Mouse (Mus musculus) gastrocnemius, adult 2 months (tissue): Measurements from ENCODE around the gene Pde4d. TPM values are rescaled to one million over a fixed set of nuclear protein-coding genes. Genes with fewer than 3 reads are reported as not detected.
A peak's percentile ranks its signal among the peaks of the same experiment; 100 is the strongest.

ENCODE experiments used
- DNase-seq: peaks from one replicate; pipeline ENCODE4 v3.0.0; 2022
- H3K27ac ChIP-seq: fragments of 200-600 bp; 2 replicates; pipeline ENCODE4 v1.8.1; 2022; ENCODE audit warnings: mild to moderate bottlenecking
- H3K4me3 ChIP-seq: fragments of 200-600 bp; 2 replicates; pipeline ENCODE4 v1.8.1; 2022; ENCODE audit warnings: mild to moderate bottlenecking, moderate library complexity
- CTCF ChIP-seq: fragments of 200-600 bp; IDR thresholded peaks from 2 replicates; pipeline ENCODE4 v1.8.1; 2022; ENCODE audit warnings: antibody characterized with exemption, mild to moderate bottlenecking, moderate library complexity
- intact Hi-C: fragments of 180-260 bp; cut with DNase I; formaldehyde crosslinking; loops from one replicate; pipeline ENCODE4 v1.15.1; 2025
- total RNA-seq, 2 experiments: library from RNA; stranded (reverse); gene quantifications; 2 replicates each; pipeline ENCODE4 v1.2.3; 2021

Gene Pde4d
- total RNA-seq, 2 experiments from 2014 or later, result 239 to 330 TPM

DNA sequence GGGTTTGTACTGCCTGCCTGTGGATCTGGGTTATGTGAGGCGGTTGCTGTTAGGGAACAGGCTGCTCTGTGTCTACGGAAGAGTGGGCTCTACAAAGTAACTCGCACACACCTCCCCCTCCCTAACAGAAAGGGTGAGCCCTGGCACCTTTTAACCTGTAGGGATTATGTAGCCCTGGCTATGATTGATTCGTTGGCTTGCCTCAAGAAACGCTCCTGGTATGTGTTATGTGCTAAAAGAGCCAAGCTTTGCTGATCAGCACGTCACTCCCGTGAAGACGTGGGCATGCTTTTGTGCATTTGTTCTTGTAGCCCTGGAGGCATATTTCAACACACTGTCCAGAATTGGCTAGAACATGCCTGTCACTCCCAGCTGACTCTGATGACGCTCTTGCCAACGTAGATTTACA is 828.8 kb downstream of the Pde4d start:
- DNase-seq, result peak; percentile 24
- no peak for TF ChIP-seq CTCF
- Histone ChIP-seq H3K4me3 (peak overlapping the region; percentile 36), H3K27ac (no peak overlapping the region)
- intact Hi-C loops, result no loop called here

DNA sequence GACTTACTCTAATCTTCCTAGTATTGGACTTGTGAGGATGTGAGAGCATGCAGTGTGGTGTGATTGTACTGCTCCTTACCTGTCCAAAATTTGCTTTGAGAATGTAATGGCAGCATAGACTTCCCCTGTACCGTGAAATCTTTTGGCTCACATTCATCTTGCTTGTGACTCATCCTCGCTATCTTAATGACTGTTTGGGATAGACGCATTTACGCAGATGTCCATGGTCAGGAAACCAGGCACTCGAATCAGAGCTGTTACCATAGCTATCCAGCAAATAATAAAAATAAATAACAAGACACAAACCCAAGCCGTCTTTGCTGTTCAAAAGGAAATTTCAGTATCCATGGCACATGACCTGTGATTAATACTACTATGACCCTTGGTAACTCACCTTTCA is 829.5 kb downstream of the Pde4d start:
- DNase-seq, result no peak
- intact Hi-C loops, result no loop called here
- H3K4me3 ChIP-seq, result peak overlapping the region; percentile 36; the same call in 1 of the 2 replicates
- 0 out of 2 replicates have a peak overlapping the region, but pooled peaks have one; percentile 1 for H3K27ac ChIP-seq
- no peak for TF ChIP-seq CTCF

DNA sequence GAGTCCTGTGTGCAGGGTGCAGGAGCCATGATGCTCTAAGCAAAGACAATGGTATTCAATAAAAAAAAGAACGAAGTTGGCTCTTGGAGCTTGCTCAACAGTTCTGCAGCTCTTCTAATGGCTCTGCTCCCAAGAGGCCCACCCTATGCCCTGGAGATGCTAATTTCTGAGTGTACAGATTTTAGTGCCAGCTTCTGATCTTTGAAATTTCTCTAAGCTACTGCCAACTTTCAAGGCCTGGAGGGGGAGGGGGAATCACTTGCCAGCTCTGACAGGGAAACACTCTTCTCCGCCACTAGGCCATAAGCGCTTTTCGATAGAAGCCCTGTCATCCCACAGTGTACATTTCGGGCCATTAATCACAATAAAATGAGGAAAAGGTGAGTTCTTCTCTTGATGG is 830.7 kb downstream of the Pde4d start:
- no peak for DNase-seq
- Histone ChIP-seq H3K4me3 (no peak overlapping the region), H3K27ac (no peak overlapping the region)
- intact Hi-C loops, result no loop called here
- no peak for TF ChIP-seq CTCF

DNA sequence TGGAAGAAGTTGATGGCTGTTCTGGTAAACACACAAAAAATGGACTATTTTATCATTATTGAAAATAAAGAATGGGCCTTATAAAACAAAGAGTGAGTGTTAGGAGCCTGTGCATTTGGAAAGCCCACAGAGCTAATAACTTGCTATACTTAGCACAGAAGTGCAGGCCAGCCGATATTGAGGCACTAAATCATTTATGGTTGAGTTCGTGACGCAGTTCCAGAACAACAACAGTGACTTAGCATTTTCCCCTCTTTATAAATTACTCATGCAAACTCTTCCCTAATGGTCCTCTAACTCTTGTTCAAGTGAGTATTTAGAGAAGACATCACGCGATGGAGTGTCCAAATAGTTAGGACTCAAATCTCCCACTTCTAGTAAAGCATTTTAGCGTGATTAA is 837.7 kb downstream of the Pde4d start:
- intact Hi-C loops, result no loop called here
- Histone ChIP-seq H3K27ac (no peak overlapping the region), H3K4me3 (no peak overlapping the region)
- TF ChIP-seq CTCF, result no peak
- DNase-seq, result no peak

DNA sequence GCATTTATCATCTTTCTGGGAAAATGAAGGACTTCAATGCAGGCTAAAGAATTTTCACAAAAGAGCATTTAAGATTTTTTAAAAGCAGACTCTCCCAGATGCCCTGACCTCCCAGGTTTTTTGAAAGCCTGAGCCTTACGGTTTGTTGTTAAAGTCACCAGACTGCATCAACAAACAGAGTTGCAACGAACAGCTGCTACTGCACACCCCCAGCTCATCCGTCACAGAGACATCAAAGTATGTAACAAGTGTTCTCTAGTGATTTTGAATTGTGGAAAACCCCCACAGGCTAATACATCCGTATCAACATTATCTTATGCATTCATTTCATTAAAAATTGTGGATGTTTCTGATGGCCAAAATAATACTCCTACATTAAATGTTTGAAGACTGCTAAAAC is 841.2 kb downstream of the Pde4d start:
- DNase-seq, result no peak
- no peak overlapping the region for H3K27ac ChIP-seq
- intact Hi-C loops, result no loop called here
- no peak for TF ChIP-seq CTCF
- H3K4me3 ChIP-seq, result no peak overlapping the region

DNA sequence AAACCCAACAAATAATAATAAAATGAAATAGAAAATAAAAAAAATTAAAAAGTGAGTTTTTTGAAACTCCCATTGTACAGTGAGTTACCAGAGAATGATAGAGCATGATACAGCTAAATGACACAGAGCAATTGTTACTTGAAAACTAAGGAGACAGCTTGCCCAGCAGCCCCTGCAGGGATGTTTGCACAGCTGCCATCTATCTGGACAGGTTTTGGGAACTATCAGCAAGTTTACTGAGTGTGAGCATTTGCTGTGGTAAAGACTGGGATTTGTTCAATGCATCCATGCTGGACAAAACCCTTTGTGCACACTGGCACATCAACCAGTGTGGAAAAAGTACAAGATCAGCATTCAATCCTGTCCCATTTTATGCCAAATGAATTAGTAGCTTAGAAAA is 843.3 kb downstream of the Pde4d start:
- intact Hi-C loops, result no loop called here
- no peak for TF ChIP-seq CTCF
- no peak overlapping the region for H3K4me3 ChIP-seq

DNA sequence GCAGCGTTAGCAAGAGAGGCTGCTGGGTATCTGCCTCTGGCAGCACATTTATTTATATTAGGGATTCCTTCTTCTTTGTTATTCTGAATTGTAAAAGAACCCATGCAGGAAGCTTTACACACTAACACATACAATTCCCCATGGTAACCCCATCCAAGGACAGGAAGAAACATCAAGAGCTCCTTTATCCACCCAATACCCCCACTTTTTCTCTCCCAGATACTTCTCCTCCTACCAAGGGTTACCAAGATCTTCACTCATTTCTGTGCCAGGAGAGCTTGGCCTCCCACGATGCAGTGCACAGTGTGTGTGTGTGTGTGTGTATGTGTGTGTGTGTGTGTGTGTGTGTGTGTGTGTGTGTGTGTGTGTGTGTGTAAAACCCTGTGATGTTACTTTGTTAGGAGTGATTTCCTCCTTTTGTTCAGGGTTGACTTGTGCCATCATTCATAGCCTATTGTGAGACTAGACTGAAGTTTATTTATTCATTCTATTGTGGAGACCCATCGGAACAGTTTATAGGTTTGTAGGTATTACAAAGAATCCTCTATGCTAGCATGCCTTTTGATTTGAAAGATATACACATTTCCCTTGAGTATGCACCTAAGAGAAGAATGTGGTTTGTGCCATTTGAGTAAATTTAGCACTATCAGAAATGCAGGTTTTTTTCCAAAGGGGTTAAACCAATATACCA is 846.7 kb downstream of the Pde4d start:
- intact Hi-C loops, result no loop called here
- no peak overlapping the region for H3K4me3 ChIP-seq
- no peak overlapping the region for H3K27ac ChIP-seq
- DNase-seq, result no peak
- no peak for TF ChIP-seq CTCF

More for the DNA sequence above, 843.3 kb downstream of the Pde4d start:
- DNase-seq, result no peak
- H3K27ac ChIP-seq, result no peak overlapping the region

DNA sequence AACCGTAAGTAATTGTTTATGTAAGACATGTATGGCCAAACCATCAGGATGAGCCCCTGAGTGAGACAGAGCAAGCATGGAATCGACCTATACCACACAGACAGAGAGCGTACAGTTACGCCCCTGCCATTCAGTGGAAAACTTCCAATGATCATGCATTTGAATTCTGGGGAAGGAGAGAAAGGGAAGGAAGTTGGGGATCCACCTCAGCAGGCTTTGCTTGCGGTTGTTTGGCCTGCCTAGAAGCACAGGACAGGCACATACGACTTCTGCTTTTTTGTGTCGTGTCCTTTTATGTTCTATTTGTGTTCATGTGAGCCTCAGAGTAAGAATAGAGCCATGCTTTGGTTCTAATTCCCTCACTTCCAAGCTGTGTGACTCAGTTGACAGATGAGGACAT is 849.1 kb downstream of the Pde4d start:
- intact Hi-C loops, result no loop called here
- DNase-seq, result no peak
- Histone ChIP-seq H3K27ac (no peak overlapping the region), H3K4me3 (no peak overlapping the region)
- TF ChIP-seq CTCF, result no peak

DNA sequence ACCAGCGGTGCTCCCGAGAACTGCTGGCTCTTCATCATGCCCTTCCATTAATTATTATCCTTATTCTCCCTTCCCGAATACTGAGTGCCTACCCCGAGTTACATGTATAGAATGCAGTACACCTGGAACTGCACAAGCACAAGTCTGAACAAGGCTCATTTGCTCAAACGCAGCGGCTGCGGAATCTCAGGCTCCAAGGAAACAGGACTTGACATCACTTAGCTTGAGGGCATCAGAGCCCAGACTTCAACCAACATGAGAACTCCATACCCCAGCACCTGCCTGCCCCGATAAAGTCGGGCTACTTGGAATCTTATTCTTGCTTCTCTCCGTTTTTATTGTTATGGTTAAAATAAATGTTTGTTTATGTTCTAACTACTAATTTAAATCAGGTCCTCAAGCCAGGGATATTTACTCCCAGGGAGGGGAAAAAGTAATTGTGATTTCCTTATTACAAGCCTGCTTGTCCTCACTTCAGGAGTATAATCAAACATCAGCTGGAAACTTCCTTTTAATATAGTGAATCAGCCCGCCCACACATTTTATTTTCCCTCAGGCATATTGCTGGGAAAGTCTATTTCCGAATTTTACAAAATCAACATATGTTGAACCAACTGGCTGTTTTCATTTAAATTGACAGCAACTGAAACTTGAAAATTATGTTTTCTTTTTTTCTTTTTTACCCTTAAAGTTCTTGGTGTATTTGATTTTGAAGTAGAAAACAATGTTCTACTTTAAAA is 849.9 kb downstream of the Pde4d start:
- DNase-seq, result no peak
- Histone ChIP-seq H3K27ac (no peak overlapping the region), H3K4me3 (no peak overlapping the region)
- TF ChIP-seq CTCF, result no peak
- intact Hi-C loops, result no loop called here

DNA sequence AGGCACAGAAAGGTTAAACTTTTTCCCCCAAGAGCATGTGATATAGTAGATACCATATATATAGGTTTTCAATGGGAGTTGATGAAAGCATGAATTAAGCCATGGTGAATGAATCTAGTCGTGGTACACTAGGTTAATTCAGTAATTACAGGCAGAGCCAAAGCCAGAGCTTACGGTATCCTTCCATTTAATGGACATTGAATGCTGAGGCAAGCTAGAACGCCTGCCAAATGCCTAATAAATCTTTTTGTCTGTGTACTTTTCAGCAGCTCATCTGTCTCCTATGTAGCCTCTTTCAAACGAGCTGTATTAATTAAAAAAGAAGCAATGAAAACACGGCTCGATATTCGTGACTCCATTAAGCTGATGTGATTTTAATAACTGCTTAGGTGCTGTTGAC is 862.8 kb downstream of the Pde4d start:
- Histone ChIP-seq H3K27ac (no peak overlapping the region), H3K4me3 (no peak overlapping the region)
- no peak for TF ChIP-seq CTCF
- no peak for DNase-seq
- intact Hi-C loops, result no loop called here

DNA sequence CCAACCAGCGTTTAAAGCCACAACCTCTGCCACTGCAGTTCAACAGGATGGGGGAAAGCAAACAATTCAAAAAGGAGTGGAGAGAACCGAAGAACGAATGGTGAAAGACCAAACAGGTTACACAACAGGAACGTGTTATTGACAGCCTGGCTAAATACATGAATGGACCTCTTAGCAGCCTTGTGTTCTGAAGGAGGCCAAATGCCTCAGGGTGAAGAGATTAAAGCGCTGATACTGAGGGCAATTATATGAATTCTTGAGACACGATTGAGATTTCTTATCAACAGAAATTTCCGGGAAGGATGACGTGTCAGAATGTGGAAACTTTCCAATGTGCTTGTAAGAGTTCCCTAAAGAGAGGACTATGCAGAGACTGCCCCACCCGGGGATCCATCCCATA is 865.9 kb downstream of the Pde4d start:
- intact Hi-C loops, result no loop called here
- no peak overlapping the region for H3K4me3 ChIP-seq
- DNase-seq, result no peak
- TF ChIP-seq CTCF, result no peak
- H3K27ac ChIP-seq, result no peak overlapping the region

DNA sequence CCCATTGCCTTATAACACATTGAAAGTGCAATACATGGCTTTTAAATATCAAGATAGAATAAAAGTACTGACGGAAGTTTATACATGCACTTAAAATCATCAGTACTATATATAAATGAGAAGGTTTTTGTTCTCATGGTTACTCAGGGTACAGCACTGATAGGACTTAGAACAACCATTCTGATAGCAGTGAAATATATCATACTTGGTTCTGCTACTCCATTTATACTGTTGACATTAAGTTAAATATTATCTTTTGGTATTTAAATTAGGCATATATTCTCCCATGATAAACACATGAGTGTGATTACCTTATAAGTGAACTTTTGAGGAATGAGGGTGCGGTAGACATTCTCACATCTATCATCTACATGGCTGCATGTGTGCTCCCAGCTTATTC is 867.9 kb downstream of the Pde4d start:
- Histone ChIP-seq H3K4me3 (no peak overlapping the region), H3K27ac (no peak overlapping the region)
- DNase-seq, result no peak
- TF ChIP-seq CTCF, result no peak
- intact Hi-C loops, result no loop called here

DNA sequence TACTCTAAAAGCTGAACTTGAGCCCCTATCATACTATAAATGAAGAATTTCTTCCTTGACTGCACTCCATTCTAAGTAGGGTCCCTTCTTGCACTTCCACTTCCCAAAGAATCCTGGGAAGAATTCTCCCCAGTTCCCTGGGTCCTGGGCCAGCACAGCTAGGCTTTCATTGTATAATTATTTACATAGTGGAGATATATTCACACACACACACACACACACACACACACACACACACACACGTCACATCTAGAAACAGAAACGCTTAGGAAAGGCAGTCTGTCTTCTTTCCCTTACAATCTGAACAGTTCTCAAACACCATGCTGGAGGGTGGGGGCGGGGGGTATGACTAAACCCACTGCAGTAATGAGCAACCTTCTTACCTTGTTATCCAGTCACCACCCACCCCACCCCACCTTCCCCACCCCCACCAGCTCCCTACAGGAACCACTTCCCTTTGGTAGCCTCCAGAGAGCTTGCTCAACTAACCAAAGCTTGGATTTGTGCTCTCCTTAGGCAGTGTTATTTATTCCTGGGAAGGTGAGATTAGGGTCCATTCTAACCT is 868.8 kb downstream of the Pde4d start:
- intact Hi-C loops, result no loop called here
- no peak overlapping the region for H3K27ac ChIP-seq
- DNase-seq, result no peak

More for the DNA sequence above, 868.8 kb downstream of the Pde4d start:
- no peak overlapping the region for H3K4me3 ChIP-seq
- TF ChIP-seq CTCF, result no peak
